Mouse (Mus musculus): Measurements from ENCODE around the gene Mrpl58.
"Not testable (repeated sequence)": the region's sequence is repeated elsewhere in the genome, so short reads cannot be mapped to it uniquely, and the experiment has no call there.

Mrpl58 gene

DNA sequence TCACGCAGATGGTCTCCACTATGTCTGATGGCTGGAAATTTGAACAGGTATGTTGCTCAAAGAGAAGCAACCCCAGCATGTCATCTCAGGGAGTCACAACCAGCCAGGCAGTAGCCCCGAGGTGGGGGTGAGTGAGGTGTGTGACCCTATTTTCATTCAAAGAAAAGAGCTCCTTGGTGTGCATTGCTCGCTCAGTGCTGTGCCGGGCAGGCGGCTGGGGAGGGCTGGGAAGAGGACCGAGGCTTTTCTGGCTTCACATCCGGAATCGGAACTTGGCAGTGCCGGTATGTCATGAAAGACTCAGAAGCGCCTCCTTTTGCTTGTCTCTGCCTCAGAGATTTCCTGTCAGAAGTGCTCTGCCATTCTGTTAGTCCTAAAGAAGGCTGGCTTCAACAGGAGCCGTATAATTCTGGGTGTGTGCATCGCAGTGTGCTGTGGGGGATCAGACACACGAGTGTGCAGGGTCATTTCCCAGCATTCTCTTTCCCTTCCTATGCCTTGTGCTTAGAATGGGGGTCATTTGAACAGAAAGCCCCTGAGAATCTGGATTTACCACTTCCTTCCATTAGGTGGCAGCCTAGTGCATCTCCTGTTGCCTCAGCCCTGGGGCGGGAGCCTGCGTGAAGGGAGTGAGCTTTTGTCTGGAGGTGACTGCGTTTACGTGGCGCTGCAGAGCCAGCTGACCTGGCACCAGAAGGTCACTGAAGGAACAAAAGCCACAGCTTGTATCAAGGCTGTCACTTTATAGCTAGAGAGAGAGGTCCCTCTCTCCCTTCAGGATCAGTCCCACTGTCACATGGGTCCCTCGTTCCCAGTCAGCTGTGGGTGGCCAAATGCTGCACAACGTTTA lies 24.2 kb downstream of the Mrpl58 start:
- DNase-seq (ENCODE audit: low spot score) = no peak

DNA sequence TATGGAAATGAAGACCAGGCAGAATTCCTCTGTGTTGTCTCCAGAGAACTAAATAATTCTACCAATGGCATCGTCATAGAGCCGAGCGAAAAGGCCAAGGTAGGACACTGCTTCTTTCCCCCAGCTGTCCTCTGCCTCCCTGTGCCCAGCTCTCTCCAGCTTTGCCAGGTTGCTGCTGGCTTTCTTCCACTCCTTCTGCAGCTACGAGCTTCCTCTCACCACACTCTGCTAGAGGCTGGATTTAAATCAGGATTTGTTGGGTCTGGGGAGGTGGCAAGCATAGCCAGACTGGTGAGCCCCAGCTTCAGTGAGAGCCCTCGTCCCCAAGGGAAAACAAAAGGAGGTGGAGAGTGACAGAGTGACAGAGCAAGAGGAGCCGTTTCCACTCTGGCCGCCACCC lies 25.8 kb downstream of the Mrpl58 start:
- no peak for DNase-seq (ENCODE audit: low spot score)

DNA sequence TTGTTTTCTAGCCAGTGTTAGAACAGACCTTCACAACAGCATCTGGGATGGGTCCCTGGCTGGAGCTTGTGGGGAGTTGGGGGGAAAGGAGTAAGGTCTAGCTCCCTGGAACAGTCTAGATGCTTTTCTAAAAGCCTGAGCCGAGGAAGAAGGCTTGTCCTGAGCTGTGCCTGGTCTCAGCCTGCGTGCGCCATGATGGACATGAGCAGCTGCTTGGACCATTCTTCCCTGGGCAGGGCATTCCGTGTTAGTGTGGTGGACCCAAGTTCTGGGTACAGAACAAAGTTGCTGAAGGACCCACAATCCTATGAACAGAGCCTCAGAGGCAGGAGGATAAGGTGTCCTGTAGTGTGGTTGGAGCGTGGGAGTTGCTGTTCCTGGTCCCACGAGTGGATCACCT lies 27.0 kb downstream of the Mrpl58 start:
- no peak for DNase-seq (ENCODE audit: low spot score)

DNA sequence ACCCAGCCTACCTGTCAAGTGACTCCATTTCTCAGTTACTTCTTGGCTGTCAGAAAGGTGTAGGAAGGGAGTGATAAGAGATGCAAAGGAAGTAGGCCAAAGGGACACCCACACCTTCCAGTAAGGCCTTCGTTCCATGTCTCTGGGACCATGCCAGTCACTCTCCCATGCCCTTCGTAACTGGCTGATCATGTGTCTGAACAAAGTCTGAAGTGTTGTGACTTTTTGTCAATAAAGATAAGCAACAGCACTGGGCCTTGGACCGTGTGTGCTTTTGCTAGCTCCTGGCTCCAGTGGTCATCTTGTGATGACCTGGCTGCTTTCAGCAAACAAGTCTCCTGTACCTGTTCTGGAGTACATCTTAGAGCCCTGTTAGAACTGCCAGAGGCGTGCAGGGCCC lies 29.3 kb downstream of the Mrpl58 start:
- DNase-seq (ENCODE audit: low spot score) = no peak

DNA sequence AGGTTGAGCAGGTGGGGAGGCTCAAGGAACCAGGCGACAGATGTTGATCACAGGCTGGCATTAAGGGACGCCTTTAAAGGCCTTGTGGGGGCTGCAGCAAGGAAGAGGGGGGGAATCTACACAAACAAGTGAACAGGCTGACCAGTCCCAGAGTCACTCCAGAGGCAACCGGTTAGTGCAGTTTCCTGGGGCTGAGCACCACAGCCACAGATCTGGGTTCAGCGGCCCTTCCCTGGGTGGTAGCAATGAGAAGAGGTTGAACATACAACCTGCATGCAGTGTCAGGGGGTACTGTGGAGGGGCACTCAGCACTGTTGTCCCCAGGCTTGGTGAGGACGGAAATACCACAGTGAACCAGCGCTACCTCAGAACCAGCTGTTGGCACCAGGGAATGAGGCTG lies 29.8 kb downstream of the Mrpl58 start:
- DNase-seq (ENCODE audit: low spot score) = no peak

DNA sequence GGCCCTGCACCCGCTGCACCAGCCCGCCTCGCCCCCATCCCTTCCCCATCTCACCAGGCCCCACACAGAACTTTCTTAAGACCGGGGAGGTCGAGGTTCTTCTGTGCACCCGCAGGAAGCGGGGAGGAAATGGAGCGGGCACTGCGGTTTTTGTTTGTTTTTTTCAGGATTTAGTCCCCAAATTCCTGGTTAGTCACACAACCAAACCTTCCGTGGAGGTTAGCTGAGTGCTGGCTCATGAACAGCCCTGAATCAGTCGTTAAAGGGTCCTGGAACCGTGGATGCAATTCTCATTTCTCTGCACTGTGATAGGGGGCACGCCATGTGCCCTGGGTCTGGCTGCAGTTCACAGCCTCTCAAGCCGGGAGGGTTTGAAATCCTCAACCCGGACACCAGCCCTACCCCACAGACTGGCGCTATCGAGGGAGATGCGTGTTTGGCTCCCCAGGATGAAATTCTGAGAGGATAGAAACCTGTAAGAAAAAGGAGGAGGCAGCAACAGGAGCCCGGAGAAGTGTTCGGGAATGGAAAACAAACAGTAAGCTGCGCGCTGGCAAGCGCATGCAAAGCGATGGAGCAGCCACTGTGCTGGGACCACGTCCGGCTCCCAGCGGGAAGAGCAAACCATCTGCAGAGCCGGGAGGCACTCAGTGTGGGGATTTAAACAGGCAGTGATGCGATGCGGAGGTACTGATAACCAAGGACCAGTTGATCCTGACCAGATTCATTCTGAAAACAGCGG lies 32.2 kb downstream of the Mrpl58 start:
- DNase-seq (ENCODE audit: low spot score) = no peak

DNA sequence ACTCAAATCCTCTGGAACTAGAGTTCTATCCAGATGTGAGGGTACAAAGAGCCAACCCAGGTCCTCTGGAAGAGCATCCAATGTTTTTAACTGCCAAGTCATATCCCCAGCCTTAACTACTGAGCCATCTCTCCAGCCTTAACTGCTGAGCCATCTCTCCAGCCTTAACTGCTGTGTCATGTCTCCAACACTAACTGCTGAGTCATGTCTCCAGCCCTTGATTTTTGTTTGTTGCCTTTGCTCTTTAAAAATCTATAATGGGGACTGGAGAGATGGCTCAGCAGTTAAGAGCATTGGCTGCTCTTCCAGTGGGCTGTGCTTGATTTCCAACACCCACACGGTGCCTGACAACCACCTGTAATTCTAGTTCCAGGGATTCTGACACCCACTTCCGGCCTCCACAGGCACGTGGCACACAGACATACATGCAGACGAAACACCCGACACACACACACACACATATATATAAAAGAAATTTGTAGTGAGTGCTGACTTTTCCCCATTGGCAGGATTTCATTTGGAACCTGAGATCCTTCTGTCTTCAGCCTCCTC lies 34.1 kb downstream of the Mrpl58 start:
- no peak for DNase-seq (ENCODE audit: low spot score)

DNA sequence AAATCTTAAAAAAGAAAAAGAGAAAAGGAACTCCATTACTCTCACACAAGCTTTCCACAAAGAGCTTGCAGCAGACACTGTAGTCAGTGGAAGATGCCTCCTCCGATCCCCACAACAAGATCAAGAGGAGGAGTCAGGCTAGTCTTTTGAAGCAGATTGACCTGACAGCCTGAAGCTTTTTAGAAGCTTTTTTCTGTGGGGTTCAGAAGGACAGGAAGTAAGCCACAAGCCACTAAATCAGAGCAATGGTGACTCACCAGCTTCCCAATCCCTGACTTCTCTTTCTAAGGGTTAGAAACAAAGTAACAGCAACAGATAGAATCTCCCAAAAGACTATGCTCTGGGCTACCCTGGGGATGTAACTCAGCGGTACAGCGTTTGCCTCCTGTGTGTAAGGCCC lies 35.8 kb downstream of the Mrpl58 start:
- no peak for DNase-seq (ENCODE audit: low spot score)

DNA sequence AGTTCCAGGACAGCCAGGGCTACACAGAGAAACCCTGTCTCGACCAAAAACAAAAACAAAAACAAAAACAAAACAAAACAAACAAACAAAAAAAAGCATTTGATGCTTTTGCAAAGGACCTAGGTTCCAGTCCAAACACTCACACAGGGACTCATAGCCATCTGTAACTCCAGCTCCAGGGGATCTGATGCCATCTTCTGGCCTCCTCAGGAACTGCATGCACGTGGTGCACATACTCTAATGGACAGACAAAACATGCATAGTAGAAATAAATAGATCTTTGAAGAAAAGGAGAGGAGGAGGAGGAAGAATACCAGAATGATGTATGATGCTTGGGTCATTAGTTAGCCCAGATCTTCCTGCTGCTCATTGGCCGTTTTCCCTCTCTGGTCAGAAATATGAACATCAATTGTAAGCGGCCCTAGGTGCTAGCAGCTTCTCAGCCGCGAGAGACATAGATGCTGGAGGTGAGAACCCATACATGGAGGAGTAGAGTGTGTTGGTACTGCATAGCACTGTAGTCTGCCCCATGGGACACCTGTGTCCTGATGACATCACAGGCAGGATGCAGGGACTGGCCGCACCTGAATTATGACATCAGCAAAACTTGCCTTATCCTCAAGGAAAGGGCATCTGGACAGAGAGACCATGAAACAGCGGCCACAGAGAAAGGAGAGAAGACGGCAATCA lies 36.5 kb downstream of the Mrpl58 start, which contains the start of gene Trim80:
Trim80 (plus strand) TSS at position 640 of the 690 bp plus-strand sequence.
- DNase-seq (ENCODE audit: low spot score) = no peak

DNA sequence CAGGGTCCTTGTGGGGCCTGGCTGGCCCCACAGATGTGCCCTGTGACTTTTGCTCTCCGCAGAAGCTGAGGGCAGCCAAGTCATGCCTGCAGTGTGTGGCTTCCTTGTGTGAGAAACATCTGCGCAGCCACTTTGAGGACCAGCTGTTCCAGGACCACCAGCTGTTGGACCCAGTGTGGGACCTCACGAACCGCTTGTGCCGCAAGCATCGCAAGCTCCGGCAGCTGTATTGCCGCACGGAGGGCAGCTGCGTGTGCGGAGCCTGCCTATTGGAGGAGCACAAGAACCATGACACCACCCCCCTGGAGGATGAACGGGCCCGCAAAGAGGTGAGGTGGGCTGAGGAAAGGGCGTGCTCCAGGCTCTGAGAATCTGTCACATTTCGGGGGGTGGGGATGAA lies 37.9 kb downstream of the Mrpl58 start:
- DNase-seq (ENCODE audit: low spot score) = no peak

DNA sequence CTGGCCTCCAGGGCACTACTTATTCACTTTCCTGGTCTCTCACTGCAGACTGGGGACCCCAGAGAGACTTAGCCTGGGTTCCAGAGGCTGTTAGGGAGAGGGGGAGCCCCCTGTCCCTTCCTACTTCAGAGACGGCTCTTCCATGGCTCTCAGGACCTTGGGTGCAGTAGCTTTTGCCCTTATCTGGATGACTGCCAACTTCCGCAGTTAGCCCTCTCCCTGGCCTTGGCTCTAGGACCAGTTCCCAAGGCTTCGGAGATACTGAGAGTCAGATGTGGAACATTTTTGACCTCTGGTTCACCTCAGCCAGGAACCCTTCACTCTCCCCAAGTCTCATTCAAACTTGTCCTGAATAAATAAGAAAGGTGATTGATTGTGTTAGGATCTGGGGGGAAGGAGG lies 43.4 kb downstream of the Mrpl58 start:
- DNase-seq (ENCODE audit: low spot score) = no peak

DNA sequence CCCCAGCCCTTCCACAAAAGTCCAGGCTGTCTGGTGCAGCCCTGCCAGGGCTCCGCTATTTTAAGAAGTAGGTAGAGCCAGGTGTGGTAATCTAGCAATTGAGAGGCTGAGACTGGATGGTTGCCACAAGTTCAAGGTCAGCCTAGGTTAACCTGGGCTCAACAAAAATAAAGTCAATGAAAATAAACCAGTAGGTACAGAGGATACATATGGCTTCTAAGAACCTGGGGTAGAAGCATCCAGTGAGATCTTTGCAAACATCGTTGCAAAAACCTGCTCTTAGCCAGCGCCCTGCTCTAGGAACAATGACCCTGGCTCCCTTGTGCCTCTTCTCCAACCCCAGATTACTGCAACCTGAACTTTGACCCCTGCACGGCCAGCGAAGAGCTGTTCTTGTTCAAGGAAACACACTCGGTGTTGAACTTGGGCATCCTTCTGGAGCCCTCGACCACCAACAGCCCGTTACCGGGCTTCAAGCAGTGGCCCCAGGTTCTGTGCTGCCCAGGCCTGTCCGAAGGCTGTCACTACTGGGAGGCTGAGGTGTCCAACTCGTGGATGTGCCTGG lies 43.9 kb downstream of the Mrpl58 start:
- no peak for DNase-seq (ENCODE audit: low spot score)

DNA sequence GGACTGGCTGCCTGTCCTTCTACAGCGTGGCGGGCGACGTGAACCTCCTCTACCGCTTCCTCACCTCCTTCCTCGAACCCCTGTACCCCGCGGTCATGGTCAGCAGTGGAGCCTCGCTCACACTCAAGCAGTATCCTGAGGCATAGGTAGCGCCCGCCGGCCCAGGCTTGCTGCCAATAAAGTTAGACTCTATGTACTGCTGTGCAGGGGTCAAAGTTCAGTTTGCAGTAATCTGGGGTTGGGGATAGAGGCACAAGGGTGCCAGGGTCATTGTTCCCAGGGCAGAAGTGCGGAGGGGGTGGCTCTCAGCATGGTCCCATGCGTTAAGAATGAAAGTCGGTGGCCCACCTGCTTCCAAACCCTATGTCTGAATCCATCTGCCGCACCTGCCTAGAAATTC lies 44.5 kb downstream of the Mrpl58 start:
- DNase-seq (ENCODE audit: low spot score) = no peak

DNA sequence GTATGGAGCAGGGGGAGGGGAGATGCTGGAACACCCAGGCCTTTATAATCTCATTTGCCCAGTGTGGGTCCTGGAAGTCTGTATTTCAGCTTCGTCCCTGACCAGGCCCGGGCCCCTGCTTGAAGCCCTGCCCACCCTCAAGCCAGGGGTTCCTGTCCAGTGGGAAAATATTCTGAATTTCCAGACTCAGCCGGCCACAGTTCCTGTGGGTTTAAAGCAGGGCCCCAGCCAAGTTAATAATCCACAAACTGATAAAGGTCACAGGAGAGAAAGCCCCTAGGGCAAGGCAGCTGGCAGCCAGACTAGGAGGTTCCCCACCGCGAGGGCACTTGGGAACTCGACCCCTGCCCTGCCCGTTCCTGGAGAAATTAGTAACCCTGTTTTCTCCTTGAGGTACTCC lies 45.4 kb downstream of the Mrpl58 start:
- DNase-seq (ENCODE audit: low spot score) = no peak

DNA sequence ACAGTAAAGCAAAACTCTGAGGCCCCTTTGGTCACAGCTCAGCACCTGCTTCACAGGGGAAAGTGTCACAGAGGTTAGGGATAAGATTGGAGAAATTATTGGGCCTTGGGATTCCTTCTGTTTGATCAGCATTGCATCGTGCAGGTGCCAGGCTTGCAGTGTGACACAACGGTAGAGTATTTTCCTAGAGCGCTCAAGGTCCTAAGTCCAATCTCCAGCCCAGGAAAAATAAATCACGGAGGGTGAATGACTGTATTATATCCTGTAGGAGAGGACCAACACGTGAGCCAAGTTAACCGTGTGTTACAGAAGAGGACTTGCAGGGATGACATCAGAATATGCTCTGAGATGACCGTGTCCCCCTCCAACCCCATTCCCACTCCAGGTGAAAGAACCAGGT lies 46.6 kb downstream of the Mrpl58 start:
- DNase-seq (ENCODE audit: low spot score) = no peak

DNA sequence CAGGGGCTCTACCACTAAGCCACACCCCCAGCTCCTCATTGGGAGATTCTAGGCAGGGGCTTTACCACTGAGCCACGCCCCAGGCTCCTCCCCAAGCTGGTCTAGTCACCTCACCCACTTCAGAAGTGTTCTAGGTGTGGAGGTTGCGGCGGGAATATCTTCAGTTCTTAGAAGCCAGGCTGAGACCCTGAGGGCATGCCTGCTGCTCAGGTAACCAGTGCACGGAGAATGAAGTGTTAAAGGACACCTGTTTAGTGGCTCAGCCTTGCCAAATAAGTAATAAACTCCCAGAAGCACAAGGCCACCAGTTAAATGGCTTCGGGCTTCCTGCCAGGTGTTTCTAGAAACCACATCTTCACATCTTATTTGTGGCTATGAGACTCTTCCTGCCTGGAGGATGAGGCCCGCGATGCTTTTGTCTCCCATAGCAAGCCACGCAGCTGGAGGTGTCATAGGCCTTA lies 48.3 kb downstream of the Mrpl58 start:
- no peak for DNase-seq (ENCODE audit: low spot score)

DNA sequence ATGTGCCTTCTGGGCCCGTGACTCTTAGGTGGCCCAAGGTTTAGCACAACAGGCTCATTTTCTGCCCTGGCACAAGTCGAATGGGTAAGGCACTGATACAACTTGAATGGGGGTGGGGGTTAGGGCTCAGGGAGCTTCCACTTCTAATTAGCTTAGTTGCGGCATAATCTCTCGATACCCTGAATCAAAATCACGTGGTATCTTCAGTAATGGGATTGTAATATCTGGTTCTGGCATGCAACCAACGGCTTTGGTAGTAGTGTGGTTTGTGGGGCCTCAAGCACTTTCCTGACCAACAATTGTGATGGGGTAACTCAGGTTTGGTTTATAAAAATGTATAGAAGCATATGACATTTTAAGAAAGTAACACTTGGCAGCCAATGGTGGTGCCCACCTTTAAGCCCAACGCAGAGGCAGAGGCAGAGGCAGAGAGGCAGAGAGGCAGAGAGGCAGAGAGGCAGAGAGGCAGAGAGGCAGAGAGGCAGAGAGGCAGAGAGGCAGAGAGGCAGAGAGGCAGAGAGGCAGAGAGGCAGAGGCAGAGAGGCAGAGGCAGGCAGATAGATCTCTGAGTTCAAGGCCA lies 48.8 kb downstream of the Mrpl58 start:
- DNase-seq (ENCODE audit: low spot score) = no peak

DNA sequence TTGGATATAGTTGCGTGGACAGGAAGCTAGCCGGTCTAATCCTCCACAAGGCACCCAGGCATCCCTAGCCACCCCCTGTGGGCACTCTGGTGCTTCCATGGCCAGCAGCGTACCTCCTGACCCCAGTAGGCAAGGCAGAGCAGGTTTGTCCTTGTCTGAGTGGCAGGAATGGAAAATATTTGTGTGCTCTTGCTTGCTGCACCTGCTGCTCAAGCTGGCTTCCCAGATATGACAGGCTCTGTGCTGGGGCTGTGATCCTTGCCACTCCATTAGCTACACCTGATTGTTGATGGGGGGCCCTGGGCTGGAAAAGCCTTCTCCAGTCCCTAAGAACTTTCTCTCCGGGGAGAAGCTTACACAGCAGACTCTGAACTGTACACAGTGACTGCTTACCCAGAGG lies 49.8 kb downstream of the Mrpl58 start:
- DNase-seq (ENCODE audit: low spot score) = no peak

DNA sequence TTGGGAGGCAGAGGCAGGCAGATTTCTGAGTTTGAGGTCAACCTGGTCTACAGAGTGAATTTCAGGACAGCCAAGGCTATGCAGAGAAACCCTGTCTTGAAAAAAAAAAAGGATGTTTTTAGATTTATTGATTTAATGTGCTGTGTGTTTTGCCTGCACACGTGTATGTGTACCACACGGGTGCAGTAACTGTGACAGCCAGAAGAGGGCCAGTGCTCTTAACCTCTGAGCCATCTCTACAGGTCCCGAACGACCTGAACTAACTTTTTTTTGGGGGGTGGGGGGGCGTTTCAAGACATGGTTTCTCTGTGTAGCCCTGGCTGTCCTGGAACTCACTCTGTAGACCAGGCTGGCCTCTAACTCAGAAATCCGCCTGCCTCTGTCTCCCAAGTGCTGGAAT lies 51.3 kb downstream of the Mrpl58 start:
- not testable (repeated sequence) for DNase-seq (ENCODE audit: low spot score)

DNA sequence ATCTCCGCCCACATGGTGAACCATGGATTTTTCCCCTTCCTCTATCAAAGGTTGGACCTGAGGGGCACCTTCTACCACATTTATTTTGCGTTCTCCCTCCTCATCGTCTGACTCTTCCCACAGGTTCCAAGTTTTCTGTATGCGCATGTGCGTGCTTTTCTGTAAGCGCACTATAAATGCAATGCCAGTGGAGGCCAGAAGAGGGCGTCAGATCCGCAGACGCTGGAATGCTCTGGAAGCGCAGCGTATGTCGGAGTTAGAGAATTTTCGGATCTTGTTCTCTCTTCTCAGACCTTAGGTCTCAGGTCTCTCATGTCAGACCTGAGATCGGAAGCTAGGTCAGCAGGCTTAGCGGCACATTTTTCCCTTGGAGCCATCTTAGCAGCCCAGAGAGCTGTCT lies 52.1 kb downstream of the Mrpl58 start:
- no peak for DNase-seq (ENCODE audit: low spot score)

DNA sequence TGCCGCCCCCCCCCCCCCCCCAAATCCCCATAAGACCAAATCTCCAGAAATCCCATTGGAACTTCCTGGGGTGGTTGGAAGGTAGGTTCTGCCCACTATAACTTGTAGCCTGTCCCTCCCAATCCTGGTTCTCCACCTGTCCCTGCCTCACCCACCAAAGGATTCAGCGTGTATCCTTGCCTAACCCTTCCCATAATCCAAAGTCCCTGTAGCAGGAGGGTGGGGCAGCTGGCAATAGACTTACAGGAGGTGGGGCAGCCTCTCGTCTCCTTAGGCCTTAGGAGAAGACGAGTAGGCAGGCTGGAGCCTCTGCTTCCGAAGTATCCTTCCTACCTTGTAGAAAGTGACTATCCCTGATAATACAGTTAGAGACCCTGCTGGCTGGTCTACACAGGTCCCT lies 52.6 kb downstream of the Mrpl58 start:
- no peak for DNase-seq (ENCODE audit: low spot score)

DNA sequence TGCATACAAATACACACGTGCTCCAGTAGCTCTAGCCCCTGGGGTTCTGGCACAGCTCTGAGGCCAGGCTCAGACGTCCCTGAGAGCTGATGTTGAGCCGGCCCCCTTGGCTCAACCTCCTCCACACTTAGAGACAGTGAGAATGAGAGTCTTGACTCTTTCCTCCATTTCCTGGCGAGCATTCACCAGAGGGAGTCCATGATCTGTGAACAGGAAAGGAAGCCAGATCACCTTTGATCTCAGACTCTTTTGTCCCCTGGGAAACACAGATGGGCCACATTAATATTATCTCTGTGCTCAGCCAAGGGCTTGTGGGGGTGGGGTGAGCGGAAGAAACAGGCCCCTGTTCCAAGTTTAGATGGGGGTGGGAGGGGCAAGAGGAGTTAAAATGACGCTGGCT lies 53.9 kb downstream of the Mrpl58 start:
- DNase-seq (ENCODE audit: low spot score) = no peak
